Mouse (Mus musculus) urinary bladder, postnatal 36 days (tissue): ENCODE data around the gene Gja4.

Experiments used
- DNase-seq, 2 experiments: peaks; one replicate each; pipeline ENCODE4 v3.0.0; 2022; ENCODE audit warnings: low spot score in 2 of 2, mixed read lengths in 1 of 2

Gja4 gene

DNA sequence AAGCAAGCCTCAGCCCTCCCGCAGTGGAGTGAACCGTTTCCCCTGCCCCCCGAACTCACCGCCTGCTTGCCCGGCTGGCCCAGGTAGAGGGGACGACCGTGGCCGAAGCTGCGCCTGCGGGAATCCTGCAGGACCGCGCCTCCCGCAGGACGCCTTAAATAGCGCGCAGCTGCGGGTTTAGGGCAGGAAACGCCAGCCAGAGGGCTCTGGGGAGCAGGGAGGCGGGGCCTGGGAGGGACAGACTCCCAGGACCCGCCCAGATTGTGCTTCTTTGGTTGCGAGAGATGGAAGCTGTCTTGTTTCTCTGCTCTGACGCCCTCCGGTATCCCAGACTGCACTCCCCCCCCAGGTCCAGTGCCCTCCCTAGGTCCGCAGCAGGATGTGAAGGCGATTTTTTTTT, at the start of gene Gja4:
Gene Gja4 (minus strand): TSS at position 179 of the 400 bp plus-strand sequence.
- DNase-seq = peak; percentile 48 to 77

DNA sequence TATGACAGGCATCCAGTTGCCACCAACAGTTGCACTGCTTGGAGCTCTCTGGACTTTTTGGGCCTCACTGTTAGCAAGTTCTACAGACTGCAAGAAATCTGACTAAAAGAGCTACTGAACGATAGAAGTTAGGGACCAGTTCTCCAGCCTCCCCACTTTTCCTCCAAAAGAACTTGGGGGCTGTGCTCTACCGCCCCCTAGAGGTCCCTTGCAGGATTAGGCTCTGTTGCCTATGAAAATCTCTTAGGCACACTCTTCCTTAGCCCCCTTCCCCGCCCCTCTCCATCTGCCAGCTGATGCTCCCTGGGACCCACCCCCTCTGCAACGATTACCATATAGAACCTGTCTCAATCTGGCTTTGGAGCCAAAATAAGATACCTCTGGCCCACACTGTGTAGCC, 49.5 kb upstream of the Gja4 start:
- DNase-seq = no peak

DNA sequence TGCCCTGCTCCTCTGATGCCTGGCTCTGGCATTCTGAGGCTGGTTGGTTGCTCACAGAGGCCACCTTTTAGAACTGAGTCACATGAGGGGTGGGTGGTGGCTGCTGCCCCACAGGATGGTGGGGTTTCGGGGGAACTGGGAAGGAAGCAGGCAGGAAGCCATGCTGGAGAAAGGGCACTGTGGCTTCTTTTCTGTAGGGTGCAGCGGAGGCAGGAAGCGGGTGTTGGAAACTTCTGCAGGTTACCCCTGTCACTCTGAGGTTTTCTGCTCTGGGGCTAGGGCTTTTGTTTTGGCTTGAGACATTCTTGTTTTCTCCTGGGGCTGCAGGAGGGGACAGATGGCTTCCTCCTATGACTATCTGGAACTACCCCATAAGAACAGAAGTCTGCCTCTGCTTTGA, 48.7 kb upstream of the Gja4 start:
- DNase-seq = no peak

DNA sequence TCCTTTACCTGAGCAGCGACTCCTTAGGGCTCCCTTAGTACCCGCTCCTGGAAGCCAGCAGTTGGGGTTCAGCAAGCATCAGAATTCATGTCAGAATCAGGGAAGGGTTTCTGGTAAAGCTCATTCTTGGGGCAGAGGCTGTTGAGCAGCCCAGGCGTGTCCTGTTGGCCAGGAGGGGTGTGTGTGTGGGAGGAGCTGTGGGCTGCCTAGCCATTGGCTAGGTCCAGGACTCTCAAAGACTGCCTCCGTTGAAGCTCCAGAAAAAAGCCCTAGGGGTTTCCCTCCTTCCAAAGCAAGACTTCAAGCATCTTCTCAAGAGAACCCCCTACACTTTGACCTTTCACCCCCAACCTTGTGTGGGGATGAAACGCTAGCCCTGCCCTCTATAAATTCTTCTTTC, 44.2 kb upstream of the Gja4 start, which contains the start of gene Gjb5:
Gene Gjb5 (minus strand): TSS at position 164 of the 400 bp plus-strand sequence.
- peak in 1 of 2 experiments; percentile 48 for DNase-seq

DNA sequence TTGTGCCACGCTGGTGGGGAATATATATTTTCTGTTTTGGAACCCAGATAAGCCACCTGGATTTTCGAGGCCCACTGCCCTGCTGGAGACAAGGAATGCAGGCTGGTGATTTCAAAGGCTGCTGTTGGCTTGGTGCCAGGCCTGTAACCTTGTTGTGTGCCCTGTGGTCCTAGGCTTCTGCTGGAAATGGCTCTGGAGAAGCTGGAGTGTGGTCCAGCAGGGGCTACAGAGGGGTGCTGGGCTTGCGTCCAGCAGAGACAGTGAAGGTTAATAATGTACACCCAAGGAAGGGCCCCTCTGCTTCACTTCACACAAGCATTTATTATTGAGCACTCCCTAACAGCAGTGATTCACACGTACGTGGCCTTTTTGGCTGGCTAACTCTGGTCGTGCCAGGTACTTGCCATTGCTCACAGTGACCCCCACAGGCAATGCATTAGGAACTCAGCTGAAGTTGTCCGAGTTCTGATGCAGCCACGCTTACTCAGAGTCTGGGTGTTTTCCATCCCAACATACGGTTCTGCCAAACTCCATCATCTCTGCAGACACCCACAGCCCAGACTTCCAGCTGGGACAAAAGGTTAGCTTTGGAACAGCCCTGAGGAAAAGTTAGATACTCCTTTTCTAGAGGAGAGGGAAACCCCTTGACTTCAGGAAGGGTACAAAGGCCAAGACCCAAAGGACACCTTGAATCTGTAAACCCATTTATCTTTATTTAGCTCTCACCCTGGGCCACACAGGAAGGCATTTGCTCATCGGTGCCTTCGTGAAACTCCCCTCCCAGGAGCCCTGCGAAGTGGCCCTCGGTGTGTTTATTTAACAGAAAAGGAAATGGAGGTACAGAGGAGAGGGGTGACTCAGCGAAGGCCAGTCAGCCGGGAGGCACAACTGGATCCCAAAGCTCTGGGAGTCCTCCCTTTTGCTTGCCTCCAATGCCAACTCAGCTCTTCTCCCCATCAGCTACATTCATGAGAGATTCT, 41.0 kb upstream of the Gja4 start:
- no peak for DNase-seq

DNA sequence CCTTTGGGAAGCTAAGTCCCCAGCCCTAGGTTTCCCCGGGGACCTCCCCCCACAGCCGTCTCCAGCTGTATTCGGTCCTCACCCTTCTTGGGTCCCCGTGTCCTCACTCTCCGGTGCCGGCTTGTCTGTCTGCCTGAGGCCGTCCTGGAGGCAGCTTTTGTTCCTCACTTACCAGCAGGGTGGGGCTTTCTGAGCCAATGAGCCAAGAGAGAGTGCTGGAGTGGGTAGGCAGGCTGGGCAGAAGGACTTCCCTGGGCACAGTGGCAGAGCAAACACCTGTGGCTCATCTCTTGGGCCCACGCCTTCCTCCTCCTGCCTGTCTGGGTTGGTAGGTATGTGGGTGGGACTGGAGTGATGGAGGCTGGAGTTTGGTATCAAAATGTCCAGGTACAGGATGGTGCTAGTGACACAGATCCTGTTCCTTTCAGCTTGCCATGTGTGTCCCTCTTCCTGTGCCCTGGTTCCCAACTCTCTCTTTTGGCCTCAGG, 40.2 kb upstream of the Gja4 start, which contains the start of gene Gjb4:
Gene Gjb4 (minus strand): TSS at position 131 of the 488 bp plus-strand sequence.
- DNase-seq = no peak

DNA sequence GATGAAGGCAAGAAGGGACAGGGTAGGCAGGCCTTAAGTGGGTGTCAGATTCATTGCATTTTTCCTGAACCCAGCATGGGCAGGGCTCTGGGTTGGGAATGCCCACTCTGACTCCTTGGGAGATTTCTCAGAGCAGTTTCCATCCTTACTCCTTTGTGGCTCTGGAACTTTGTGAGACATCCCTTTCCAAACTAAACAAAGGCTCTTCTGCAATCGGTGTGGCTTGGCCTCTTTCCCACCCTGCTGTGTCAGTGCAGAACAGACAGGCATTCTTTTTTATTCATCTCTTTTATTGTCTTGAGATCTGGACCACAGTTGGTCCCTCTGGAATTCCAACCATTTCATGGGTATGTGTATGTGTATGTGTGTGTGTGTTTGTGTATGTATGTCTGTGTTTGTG, 38.8 kb upstream of the Gja4 start:
- DNase-seq = no peak

DNA sequence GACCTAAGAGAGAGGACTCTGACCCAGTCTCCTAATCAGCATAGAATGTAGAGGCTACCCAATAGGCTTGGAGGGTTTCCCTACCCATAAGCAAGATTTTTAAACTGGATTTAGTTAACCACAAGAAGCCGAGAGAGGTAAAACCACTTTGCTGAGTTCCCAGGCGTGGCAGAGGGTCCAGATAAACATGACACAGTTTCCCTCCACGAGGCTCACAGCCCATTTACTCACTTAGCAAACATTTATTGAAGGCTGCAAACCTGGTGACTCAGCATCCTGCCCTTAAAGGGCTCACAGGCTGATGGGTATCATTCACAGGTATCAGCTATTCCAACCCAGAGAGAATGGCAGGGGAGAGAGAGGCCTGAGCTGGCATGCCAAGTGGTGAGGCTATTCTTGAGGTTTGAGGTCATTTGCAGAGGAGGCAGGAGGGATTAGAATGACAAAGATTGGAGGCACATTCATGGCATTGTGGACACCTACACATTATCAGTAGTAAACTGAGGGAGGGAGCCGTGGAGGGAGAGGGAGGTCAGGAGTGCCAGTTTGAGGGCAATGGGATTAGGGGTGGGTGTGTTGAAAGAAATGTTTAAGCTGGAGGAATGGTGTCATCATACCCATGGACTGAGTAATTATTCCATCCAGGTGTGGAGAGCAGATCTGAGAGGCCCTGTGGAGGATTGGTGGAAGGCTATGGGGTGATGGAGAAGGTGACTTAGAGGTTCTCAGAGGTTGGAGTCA, 35.9 kb upstream of the Gja4 start:
- DNase-seq = peak in 1 of 2 experiments; percentile 54

DNA sequence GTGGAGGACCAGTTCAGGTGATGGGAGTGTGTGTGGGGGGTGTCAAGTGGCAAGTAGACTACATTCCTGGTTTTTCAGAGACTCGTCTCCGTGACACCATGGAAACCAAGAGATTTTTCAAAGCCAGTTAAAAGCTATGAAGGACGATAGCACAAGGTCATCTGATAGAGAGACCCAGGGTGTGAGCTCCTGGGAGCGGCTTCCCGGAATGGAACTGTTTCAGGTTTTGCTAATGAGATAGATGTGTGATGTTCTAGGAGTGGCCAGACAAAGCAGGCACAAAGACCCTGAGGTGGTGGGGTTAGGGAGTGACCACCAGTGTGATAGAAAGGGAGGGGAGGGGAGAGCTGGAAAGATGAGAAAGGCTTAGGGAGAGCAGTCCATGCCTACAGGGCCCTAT, 31.2 kb upstream of the Gja4 start:
- no peak for DNase-seq

DNA sequence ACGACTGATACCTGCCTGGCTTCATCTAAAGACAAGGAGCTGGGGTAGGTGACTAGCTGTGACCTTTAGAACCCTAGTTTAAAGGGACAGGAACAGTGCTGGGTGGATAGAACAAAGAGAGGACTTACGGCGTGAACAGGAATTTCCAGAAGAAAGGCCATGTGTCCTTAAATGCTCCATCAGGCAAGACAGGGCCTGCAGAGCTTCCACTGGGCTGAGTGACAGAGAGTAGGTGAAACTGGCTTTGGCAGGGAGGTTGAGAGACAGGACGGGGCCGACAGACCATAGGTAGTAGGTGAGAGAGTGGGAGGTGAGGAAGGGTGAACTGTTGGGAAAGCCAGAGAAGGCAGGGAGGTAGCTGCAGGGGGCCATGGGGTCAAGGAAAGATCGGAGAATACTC, 27.5 kb upstream of the Gja4 start:
- no peak for DNase-seq

DNA sequence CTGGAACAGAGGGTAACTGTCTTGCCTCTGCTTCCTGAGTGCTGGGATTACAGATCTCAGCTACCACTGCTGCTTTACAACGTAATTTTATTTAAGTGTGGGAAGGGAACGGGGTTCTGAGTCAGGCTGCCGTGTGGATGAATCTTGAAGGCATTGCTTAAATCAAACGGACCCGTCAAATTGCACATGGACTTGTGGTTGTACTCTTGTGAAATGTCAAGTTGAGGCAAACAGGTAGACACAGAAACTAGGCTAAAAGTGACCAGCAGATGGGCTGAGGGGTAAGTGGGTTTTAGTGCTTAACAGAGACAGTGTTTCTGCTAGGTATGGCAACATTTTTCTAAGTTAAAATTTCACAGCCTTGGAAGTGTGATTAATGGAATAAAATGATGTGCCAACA, 23.8 kb upstream of the Gja4 start:
- no peak for DNase-seq

DNA sequence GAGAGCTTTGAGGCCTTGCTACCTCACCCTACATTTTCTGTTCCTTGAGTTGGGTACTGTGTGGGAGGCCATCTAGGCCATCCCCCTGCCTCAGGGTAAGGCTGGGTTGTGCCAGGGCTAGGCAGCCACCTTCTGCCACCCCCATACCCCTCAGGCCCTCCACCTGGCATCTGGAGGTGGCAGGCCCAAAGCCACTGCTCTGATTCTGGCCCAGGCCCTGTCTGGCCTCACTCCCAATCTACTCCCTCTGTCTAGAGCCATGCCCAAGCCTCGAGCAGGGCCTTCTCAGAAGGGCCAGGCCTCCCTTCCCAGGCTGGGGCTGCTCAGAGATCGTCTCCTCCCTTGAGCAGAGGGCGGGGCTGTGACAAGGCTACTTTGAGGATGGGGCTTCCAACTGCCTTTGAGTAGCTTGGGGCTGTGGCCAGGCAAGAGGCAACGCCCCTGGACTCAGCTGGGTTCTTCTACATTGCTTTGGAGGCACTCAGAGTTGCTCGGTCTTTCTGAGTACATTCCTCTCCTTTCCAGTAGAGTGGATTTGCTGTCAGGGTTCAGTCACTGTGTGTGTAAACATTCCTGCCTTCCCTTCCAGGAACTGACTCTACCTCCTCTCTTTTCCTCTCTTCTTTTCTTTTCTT, 21.1 kb upstream of the Gja4 start:
- no peak for DNase-seq

DNA sequence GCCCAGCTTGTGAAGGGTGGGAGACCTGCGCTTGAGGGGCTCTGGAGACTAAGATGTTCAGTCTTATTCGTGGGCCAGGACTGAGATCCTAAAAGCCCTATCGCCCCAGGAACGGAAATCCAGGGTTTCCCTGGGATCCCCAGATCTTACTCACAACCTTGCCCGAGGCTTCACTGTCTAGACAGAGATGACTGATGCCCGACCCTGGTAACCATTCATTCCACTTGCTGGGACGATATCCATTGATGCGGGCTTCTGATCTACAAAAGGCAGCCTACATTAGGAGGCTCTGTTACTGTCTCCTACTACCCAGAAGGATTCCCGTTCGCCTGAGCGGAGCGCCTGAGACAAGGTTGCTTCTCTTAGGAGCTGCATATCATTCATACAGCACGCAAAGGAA, 17.3 kb upstream of the Gja4 start:
- no peak for DNase-seq

DNA sequence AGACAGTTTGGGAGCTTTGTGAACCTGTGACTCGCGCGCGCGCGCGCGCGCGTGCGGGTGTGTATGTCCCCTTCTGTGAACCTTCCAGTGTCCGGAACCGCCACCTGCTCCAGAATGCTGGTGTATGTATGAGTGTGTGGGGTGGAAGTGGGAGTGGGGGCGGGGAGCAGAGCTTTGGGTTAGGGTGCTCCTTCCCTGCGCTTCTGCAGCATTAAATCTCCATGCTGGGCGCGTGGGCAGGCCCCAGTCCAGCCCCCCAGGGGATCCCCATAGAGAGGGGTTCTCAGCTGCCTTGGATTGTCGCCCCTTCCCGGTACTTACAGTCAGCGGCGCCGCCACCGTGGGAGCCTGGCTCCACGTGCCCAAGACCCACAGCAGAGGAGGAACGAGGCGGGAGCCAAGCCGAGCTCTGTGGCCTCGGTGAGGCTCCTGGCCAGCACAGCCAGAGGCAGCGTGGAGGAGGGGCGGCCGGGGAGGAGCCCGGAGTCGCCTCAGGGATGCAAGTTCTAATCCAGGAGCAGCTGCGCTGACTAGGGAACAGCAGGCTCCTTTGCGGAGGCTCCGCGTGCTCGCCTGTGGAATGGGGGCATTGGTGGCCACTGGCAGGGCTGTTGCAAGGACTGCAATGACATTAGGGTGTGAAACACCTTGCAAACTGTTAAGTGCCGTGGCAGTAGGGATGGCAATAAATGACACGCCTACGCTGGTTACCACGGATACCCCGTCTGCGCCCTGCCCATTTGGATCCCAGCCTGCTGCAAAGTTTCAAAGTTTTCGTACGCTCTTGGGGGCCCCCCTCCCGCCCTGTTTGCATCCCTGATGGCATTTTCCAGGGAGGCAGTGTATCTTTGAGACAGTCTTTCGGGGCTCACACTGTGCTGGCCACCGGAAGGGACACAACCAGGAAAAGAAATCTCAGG, 16.6 kb upstream of the Gja4 start, which contains the start of gene Gjb3:
Gene Gjb3 (minus strand): TSS at position 664 of the 920 bp plus-strand sequence.
- no peak for DNase-seq

DNA sequence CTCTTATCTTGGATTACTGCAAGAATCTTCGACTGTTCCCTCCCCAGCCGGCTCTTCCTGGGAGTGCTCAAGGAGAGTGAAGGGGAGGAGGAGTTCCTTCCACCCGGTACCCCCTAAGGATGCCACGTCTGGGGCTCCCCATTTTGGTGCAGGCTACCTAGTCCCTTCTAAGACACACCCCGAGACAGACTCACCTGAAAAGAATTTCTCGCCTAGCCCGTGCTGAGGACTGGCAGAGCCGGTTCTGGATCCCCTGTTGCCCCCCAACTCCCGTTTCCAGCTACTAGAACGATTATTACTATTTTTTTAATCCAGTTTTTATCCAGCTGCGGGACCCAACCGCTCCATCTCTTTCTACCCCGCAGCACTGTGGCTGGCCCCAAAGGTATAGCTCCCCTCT, 15.9 kb upstream of the Gja4 start:
- peak; percentile 46 to 63 for DNase-seq

DNA sequence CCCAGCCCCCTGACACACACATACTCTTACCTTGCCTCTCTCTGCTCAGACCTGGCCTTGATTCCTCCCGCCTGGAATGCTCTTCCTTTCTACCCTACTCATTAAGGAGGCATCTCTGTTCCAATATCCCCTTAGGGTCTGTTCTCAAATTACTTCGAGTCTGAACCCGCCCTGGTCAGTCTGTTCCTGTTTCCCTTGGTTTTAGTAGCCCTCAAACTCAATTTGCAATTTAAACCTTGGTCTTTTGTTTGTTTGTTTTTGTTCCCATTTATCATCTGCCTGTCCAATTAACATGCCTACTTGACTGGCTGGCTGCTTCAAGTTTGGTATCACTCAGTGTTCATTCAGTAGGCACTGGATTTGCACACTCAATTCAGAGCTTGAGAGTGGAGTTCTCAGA, 15.2 kb upstream of the Gja4 start:
- no peak for DNase-seq

DNA sequence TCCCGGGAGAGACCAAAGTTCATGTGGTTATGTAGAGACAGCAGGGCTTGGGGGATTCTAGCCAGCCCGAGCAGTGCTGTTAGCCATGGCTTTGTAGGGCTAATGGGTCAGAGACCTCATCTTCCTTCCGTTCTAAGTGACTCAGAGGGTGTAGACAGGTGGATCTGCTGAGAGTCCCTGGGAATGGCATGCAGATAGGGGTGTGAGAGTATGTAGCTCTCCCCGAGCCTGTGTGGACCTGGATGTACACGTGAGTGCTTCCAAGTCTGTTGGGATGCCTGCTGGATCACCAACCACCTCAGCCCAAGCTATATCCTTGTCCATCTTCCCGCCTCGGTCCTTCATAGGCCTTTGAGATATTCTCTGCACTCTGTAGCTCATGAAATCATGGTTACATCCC, 14.5 kb upstream of the Gja4 start:
- DNase-seq = no peak

DNA sequence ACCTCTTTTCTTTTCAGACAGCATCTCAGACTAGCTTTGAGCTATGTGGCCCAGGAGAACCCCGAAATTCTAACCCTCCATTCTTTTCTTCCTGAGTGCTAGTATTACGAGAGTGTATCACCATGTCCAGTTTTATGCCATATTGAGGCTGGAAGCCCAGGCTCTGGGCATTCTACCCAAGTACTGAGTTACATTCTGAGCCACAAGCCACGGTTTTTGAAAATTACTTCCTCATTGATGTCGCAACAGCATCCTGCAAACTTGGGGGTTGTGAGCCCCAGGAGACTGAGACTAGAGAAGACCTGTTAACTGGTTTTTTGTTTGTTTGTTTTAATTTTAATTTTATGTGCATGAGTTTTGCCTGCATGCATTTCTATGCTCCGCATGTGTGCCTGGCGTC, 13.9 kb upstream of the Gja4 start:
- DNase-seq = no peak

DNA sequence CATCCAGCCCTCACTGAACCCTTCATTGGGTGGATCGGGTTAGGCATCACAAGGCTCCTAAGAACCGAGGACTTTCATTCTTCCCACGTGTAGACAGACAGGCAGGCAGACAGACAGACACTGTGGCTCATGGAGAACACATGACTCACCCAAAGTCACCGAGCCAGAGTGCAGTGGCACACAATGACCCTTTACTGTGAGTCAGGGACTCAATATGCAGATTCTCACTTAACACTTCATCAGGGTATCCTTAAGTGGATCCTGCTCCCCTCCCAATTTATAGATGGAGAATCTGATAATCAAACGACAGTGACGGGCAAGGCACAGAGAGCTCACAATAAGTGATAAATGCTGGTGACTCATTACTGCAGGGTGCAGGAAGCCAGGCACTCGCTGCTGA, 13.4 kb upstream of the Gja4 start:
- DNase-seq = no peak

DNA sequence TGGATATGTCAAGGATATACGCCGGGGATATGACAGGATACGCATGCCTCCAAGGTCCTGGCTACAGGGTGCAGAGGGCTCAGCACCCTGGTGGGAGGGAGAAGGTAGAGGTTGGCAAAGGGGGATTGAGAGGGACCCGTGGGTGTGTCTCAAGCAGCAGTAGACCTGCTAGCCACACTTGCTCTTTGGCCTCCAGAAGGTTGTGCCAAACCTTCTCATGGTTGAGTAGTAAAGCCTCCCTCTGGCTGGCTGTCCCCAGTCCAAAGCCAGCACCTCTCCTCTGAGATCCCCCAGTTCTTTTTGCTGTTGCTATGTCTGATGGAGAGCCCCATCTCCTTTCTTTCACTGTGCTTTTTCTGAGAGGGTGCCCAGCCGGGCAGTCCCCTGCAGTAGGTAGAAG, 11.4 kb upstream of the Gja4 start:
- no peak for DNase-seq

DNA sequence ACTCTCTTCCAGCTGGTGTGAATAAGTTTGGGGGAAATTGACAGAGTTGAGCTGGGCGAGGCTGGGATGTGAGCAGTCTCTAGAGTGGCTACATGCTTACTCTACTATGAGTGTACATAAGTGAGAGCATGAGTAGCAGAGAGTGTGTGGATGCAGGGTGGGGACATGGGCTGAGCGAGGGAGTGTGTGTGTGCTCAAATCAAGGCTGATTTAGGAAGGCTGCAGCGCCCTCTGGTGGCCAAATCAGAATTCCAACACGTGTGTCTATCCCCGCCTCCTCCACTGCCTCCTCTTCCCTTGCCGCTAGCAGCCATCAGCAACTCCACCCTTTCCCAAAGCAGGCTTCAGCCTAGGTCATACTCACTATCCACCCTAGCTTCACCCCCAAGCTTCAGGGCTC, 10.9 kb upstream of the Gja4 start:
- DNase-seq = peak; percentile 64 to 70
